Mouse (Mus musculus): ENCODE data around the gene Vmn1r115. TPM values are rescaled to one million over a fixed set of nuclear protein-coding genes. Genes with fewer than 3 reads are reported as not detected.
"Not testable (repeated sequence)": the region's sequence is repeated elsewhere in the genome, so short reads cannot be mapped to it uniquely, and the experiment has no call there.

The Vmn1r115 gene
- polyA plus RNA-seq (2015; fragmentation: Nextera tagmentation; extraction: Ambion mirVana): not detected in 2 replicates

DNA sequence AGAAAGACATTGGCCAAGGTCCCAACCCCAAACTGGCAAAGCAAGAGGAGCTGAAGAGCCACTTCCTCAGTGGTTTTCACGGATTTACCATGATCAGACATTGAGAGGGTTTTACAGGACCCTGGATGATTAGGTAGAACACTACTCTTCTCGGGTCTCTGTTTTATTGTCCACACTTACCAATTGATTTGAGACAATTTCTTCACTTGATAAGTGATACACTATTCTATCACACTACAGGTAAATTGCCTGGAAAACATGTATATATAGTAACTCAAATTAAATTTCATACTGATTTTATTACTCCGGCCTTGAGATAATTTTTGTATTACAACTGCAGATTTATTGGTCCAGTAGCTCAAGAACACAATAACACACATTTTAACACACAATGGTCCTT, at the start of gene Vmn1r115:
Gene Vmn1r115, minus strand, starts transcription at position 101 of the 400 bp plus-strand sequence.
- not testable (repeated sequence) for ATAC-seq; H3K27me3 ChIP-seq (ENCODE audit: insufficient read depth, low read length); H3K27ac ChIP-seq (ENCODE audit: low read depth); H3K4me2 ChIP-seq (ENCODE audit: low read depth, low read length); H3K9ac ChIP-seq (replicated peaks); H3K4me1 ChIP-seq (ENCODE audit: insufficient read depth); H3K9me3 ChIP-seq (ENCODE audit: low read length); H3K36me3 ChIP-seq (replicated peaks; ENCODE audit: insufficient read depth, low read length); DNase-seq; H3K4me3 ChIP-seq (ENCODE audit: low read depth, low read length)
- 100% methylated on average over 1 of the region's 3 CpGs for WGBS (ENCODE audit: insufficient replicate concordance)

DNA sequence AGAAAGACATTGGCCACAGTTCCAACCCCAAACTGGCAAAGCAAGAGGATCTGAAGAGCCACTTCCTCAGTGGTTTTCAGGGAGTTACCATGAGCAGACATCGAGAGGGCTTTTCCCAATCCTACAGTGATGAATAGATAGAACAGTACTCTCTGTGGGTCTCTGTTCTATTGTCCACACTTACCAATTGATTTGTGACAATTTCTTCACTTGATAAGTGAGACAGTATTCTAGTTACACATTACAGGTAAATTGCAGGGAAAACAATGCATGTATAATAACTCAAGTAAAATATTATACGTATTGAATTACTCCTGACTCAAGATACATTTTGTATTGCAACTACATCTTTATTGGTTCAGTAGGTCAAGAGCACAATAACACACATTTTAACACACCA, 39.2 kb upstream of the Vmn1r115 start, which contains the start of gene Vmn1r117:
Gene Vmn1r117, minus strand, starts transcription at position 101 of the 400 bp plus-strand sequence.
- H3K9ac ChIP-seq (replicated peaks); H3K27ac ChIP-seq (ENCODE audit: low read depth); H3K4me1 ChIP-seq (ENCODE audit: insufficient read depth); H3K4me2 ChIP-seq (ENCODE audit: low read depth, low read length); ATAC-seq; H3K27me3 ChIP-seq (ENCODE audit: insufficient read depth, low read length); H3K36me3 ChIP-seq (replicated peaks; ENCODE audit: insufficient read depth, low read length); H3K9me3 ChIP-seq (ENCODE audit: low read length); DNase-seq; H3K4me3 ChIP-seq (ENCODE audit: low read depth, low read length): not testable (repeated sequence)
- WGBS (ENCODE audit: insufficient replicate concordance): no CpG with 5 or more reads among the region's 2 CpGs

DNA sequence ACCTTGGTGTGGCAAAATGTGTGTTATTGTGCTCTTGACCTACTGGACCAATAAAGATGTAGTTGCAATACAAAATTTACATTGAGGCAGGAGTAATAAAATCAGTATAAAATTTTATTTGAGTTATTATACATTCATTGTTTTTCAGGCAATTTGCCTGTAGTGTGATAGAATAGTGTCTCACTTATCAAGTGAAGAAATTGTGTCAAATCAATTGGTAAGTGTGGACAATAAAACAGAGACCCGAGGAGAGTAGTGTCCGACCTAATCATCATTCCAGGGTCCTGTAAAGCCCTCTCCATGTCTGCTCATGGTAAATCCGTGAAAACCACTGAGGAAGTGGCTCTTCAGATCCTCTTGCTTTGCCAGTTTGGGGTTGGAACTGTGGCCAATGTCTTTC, 27.2 kb upstream of the Vmn1r115 start, which contains the start of gene Vmn1r116:
Gene Vmn1r116, plus strand, starts transcription at position 301 of the 400 bp plus-strand sequence.
- H3K36me3 ChIP-seq (replicated peaks; ENCODE audit: insufficient read depth, low read length); H3K9ac ChIP-seq (replicated peaks); H3K4me3 ChIP-seq (ENCODE audit: low read depth, low read length); ATAC-seq; H3K9me3 ChIP-seq (ENCODE audit: low read length); DNase-seq; H3K27me3 ChIP-seq (ENCODE audit: insufficient read depth, low read length); H3K4me2 ChIP-seq (ENCODE audit: low read depth, low read length); H3K27ac ChIP-seq (ENCODE audit: low read depth); H3K4me1 ChIP-seq (ENCODE audit: insufficient read depth): not testable (repeated sequence)
- 53% methylated on average over 3 of the region's 3 CpGs for WGBS (ENCODE audit: insufficient replicate concordance)

DNA sequence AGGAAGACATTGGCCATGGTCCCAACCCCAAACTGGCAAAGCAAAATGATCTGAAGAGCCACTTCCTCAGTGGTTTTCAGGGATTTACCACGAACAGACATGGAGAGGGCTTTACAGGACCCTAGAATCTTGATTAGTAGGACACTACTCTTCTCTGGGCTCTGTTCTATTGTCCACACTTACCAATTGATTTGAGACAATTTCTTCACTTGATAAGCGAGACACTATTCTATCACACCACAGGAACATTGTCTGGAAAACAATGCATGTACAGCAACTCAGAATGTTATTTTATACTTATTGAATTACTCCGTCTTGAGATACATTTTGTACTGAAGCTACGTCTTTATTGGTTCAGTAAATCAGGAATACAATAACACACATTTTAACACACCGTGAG, 32.7 kb downstream of the Vmn1r115 start, which contains the start of gene Vmn1r114:
Gene Vmn1r114, minus strand, starts transcription at position 101 of the 400 bp plus-strand sequence.
- not testable (repeated sequence) for H3K36me3 ChIP-seq (replicated peaks; ENCODE audit: insufficient read depth, low read length); H3K4me3 ChIP-seq (ENCODE audit: low read depth, low read length); H3K27ac ChIP-seq (ENCODE audit: low read depth); DNase-seq; H3K27me3 ChIP-seq (ENCODE audit: insufficient read depth, low read length); H3K9ac ChIP-seq (replicated peaks); H3K4me2 ChIP-seq (ENCODE audit: low read depth, low read length); H3K9me3 ChIP-seq (ENCODE audit: low read length); ATAC-seq; H3K4me1 ChIP-seq (ENCODE audit: insufficient read depth)
- WGBS (ENCODE audit: insufficient replicate concordance): no CpG with 5 or more reads among the region's 5 CpGs

Other genes with a start within 250 kb of the Vmn1r115 start
- not detected in 2 replicates for gene Gm4513, start 246.0 kb downstream of the Vmn1r115 start, polyA plus RNA-seq (2015; fragmentation: Nextera tagmentation; extraction: Ambion mirVana)
- not detected in 2 replicates for gene Vmn1r107, start 176.1 kb downstream of the Vmn1r115 start, polyA plus RNA-seq (2015; fragmentation: Nextera tagmentation; extraction: Ambion mirVana)
- gene Vmn1r111, start 141.8 kb downstream of the Vmn1r115 start, polyA plus RNA-seq (2015; fragmentation: Nextera tagmentation; extraction: Ambion mirVana): not detected in 2 replicates
- not detected in 2 replicates for gene Gm10668, start 114.4 kb downstream of the Vmn1r115 start, polyA plus RNA-seq (2015; fragmentation: Nextera tagmentation; extraction: Ambion mirVana)
- gene Vmn1r112, start 73.8 kb downstream of the Vmn1r115 start, polyA plus RNA-seq (2015; fragmentation: Nextera tagmentation; extraction: Ambion mirVana): not detected in 2 replicates
- not detected in 2 replicates for gene Vmn1r113, start 57.7 kb downstream of the Vmn1r115 start, polyA plus RNA-seq (2015; fragmentation: Nextera tagmentation; extraction: Ambion mirVana)
- not detected in 2 replicates for gene Vmn1r114, start 32.8 kb downstream of the Vmn1r115 start, polyA plus RNA-seq (2015; fragmentation: Nextera tagmentation; extraction: Ambion mirVana)
- gene Vmn1r116, start 27.3 kb upstream of the Vmn1r115 start, polyA plus RNA-seq (2015; fragmentation: Nextera tagmentation; extraction: Ambion mirVana): not detected in 2 replicates
- gene Vmn1r117, start 39.1 kb upstream of the Vmn1r115 start, polyA plus RNA-seq (2015; fragmentation: Nextera tagmentation; extraction: Ambion mirVana): not detected in 2 replicates
- not detected in 2 replicates for gene Vmn1r118, start 67.4 kb upstream of the Vmn1r115 start, polyA plus RNA-seq (2015; fragmentation: Nextera tagmentation; extraction: Ambion mirVana)
- not detected in 2 replicates for gene Vmn1r119, start 167.5 kb upstream of the Vmn1r115 start, polyA plus RNA-seq (2015; fragmentation: Nextera tagmentation; extraction: Ambion mirVana)
- gene Vmn1r120, start 208.8 kb upstream of the Vmn1r115 start, polyA plus RNA-seq (2015; fragmentation: Nextera tagmentation; extraction: Ambion mirVana): not detected in 2 replicates

Measured in liver, postnatal 0 days (tissue).